Mouse (Mus musculus) limb, embryonic 11.5 days (tissue): Measurements from ENCODE around the gene Arhgef3. TPM values are rescaled to one million over a fixed set of nuclear protein-coding genes. Genes with fewer than 3 reads are reported as not detected.

Experiments
- ATAC-seq: fragments of 200-750 bp; cut with Nextera tagmentation; 2 replicates; pipeline ENCODE4 v1.8.0; 2017; ENCODE audit warnings: low read depth; ENCODE audit not compliant: insufficient number of reproducible peaks, low FRiP score, low TSS enrichment
- DNase-seq: peaks from one replicate; pipeline ENCODE4 v3.0.0-alpha.2; 2015; ENCODE audit warnings: low spot score
- H3K27ac ChIP-seq: fragments of 300-500 bp; sonication (generic); replicated peaks from 2 replicates; pipeline ENCODE4 v1.5.1; 2014; ENCODE audit warnings: low read depth, mild to moderate bottlenecking, low read length
- H3K27me3 ChIP-seq: fragments of 300-500 bp; sonication (generic); 2 replicates; pipeline ENCODE4 v1.6.1; 2014; ENCODE audit warnings: mild to moderate bottlenecking, low read length, mixed read lengths; ENCODE audit not compliant: control insufficient read depth, insufficient read depth
- H3K36me3 ChIP-seq: fragments of 300-500 bp; sonication (generic); 2 replicates; pipeline ENCODE4 v1.6.1; 2014; ENCODE audit warnings: mild to moderate bottlenecking, low read length, moderate library complexity, mixed read lengths; ENCODE audit not compliant: control insufficient read depth, insufficient read depth
- H3K4me1 ChIP-seq: fragments of 300-500 bp; sonication (generic); 2 replicates; pipeline ENCODE4 v1.6.1; 2014; ENCODE audit warnings: low read length, mixed read lengths; ENCODE audit not compliant: control insufficient read depth, insufficient read depth
- H3K4me2 ChIP-seq: fragments of 300-500 bp; sonication (generic); 2 replicates; pipeline ENCODE4 v1.6.1; 2014; ENCODE audit warnings: low read depth, mild to moderate bottlenecking, moderate library complexity; ENCODE audit not compliant: severe bottlenecking
- H3K4me3 ChIP-seq: fragments of 300-500 bp; sonication (generic); 2 replicates; pipeline ENCODE4 v1.5.1; 2014; ENCODE audit warnings: low read depth, low read length
- H3K9ac ChIP-seq: fragments of 300-500 bp; sonication (generic); 2 replicates; pipeline ENCODE4 v1.6.1; 2014; ENCODE audit warnings: mild to moderate bottlenecking, low read length
- H3K9me3 ChIP-seq: fragments of 300-500 bp; sonication (generic); 2 replicates; pipeline ENCODE4 v1.6.1; 2016; ENCODE audit warnings: low read length; ENCODE audit not compliant: control insufficient read depth
- WGBS: fragments of 180-500 bp; shearing (Covaris S2); extraction: QIAGEN DNeasy Blood & Tissue Kit; methylation state at CpG from one replicate; pipeline ENCODE4 v1.1.7; 2014; 5-methylcytosine and 5-hydroxymethylcytosine counted together
- polyA plus RNA-seq: library from polyadenylated mRNA; unstranded; fragments of >200 nt; fragmentation: Nextera tagmentation; extraction: Ambion mirVana; gene quantifications from 2 replicates; pipeline ENCODE4 v1.2.1, GENCODE M21; 2014

Gene Arhgef3
- polyA plus RNA-seq, 1 experiment from 2014 or later = 17.8 TPM

DNA sequence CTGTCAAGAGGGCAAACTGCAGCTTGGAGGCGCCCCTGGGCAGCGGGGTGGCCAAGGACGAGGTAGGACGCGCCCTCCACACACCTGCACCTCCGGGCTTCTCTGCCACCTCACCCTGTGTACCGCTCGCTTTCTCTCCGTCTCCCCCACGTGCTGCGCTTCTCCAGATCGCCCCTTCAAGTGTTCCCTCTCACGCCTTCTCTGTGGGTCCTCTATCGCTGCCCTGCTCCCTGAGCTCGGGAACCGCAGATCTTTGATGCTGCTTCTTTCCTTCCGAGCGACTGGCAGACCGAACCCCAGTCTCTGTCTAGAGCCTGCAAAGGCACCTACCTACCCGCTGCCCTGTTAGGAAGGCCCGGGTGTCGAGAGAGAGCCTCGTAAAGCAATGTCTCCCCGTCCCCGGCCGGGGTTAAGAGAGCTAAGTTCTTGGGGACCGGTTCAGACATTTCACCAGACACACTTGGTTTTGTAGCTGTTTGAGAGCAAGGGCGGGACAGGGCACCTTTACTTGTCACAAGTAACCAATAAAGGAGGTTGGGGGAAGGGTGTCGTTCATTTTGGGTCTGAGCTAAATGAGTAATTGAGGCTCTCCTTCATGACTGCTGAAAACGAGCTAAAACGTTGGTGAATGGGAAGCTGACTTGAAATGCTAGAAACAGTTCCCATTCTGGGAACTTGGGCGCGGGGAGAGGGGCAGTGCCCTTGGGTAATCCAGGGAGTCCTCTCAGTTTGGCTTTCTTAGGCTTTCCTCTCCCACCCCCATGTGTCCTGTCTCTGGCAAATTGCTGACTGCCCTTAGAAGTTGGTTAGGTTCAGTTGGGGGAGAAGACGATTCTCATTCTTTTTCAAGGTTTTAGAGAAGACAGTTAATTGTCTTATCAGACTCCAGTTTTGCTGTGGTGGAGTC, 221.8 kb downstream of the Arhgef3 start:
- H3K27ac ChIP-seq = no peak overlapping the region
- H3K27me3 ChIP-seq = no peaks in the 10 kb centered on the region; the same call in 1 of the 2 replicates
- peak; percentile 52 for DNase-seq

DNA sequence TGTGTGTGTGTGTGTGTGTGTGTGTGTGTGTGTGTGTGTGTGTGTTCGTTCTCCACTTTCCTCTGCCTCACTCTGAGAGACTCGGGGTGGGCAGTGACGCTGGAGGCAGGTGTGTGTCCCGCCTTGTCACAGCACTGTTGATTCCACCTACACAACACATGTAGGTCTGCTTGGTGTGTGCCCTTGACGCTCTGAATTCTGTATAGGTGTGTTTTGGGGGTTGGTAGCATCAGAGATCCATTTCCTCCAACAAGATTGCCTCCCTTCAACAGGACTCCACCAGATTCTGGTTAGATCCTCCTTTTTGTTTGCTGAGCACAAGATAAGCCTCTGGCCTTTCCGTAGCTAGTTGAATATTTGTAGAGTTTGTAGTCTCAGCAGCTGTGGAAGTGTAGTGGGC, 222.5 kb downstream of the Arhgef3 start:
- H3K36me3 ChIP-seq = no peaks in the 10 kb centered on the region
- H3K27ac ChIP-seq = no peak overlapping the region
- WGBS = 69% methylated on average over 6 of the region's 6 CpGs
- DNase-seq (no peak), ATAC-seq (no peak)
- no peak overlapping the region for H3K9ac ChIP-seq
- no peaks in the 10 kb centered on the region for H3K9me3 ChIP-seq
- H3K4me1 ChIP-seq = peaks cover 8% of the 10 kb centered on the region
- H3K4me3 ChIP-seq = peak overlapping the region; percentile 43; the same call in 1 of the 2 replicates
- peak overlapping the region; percentile 93; the same call in 1 of the 2 replicates for H3K4me2 ChIP-seq
- H3K27me3 ChIP-seq = no peaks in the 10 kb centered on the region; the same call in 1 of the 2 replicates

More for the DNA sequence above, 221.8 kb downstream of the Arhgef3 start:
- Histone ChIP-seq H3K9me3 (no peaks in the 10 kb centered on the region), H3K9ac (peak overlapping the region; percentile 53), H3K4me2 (peak overlapping the region; percentile 93), H3K4me3 (peak overlapping the region; percentile 43), H3K4me1 (peaks cover 8% of the 10 kb centered on the region), H3K36me3 (no peaks in the 10 kb centered on the region)
- peak; percentile 48; the same call in 1 of the 2 replicates for ATAC-seq
- WGBS = 2% methylated on average over 34 of the region's 34 CpGs

DNA sequence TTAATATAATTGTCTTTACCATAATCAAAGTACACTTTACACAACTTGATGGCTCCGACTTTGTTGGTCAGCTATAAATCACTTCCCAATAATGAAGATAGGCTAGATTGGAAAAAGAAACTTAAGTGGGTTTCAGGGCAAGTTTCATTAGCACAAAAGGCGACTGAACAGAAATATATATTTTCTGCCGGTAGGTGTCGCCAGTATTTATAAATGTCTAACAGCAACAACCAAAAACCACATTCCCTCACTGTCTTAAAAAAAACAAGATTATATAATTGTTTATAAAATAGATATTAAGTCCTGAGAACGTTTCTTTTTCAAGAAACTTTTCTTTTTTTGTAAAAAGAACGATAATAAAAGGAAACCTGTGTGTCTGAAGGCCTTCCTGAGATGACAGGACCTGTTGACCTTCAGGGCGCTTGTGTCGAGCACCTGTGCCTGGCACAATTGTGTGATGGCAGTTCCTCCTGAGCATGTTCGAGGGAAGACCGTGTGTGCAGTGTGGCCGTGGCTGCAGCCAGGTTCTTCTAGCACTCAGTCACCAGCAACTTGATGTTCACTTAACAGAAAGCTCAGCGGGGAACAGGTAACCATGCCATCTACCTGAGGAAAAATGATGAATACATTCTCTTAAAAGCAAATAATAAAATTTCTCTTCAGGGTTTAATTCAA, 223.5 kb downstream of the Arhgef3 start:
- Histone ChIP-seq H3K27me3 (no peaks in the 10 kb centered on the region; the same call in 1 of the 2 replicates), H3K4me1 (peaks cover 3% of the 10 kb centered on the region; the same call in 1 of the 2 replicates), H3K4me3 (no peak overlapping the region), H3K9me3 (no peaks in the 10 kb centered on the region), H3K4me2 (0 out of 2 replicates have a peak overlapping the region, but pooled peaks have one; percentile 20), H3K27ac (no peak overlapping the region), H3K9ac (no peak overlapping the region), H3K36me3 (no peaks in the 10 kb centered on the region)
- 36% methylated on average over 12 of the region's 12 CpGs for WGBS
- ATAC-seq (no peak), DNase-seq (no peak)

DNA sequence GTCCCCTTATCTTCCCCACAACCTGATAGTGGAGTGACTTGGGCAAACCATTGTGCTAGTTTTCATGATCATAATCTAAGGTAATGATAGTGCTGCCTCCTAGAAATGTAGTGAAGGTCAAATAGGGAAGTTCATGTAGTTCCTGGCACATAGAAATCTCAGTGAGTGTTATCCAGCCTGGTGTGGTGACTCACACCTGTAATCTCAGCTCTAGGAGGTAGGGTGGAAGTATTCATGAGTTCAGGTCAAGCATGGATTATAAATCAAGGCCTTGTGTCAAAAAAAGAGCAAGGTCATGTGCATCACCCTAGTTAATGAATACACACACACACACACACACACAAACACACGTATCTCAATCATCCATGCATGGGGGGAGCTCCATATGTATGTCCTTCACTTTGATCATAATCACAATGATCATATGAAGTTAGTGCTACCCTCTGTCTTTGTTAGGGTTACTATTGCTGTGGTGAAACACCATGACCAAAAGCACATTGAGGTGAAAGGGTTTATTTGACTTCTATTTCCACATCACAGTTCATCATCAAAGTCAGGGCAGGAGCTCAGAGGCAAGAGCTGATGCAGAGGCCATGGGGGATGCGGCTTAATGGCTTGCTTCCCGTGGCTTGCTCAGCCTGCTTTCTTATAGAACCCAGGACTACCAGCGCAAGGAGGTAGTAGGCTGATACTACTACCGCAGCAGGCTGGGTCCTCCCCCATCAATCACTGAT, 226.2 kb downstream of the Arhgef3 start:
- no peaks in the 10 kb centered on the region; the same call in 1 of the 2 replicates for H3K27me3 ChIP-seq
- WGBS = 70% methylated on average over 5 of the region's 5 CpGs
- DNase-seq (no peak), ATAC-seq (no peak)
- H3K4me3 ChIP-seq = no peak overlapping the region
- H3K36me3 ChIP-seq = no peaks in the 10 kb centered on the region
- H3K9ac ChIP-seq = no peak overlapping the region
- no peak overlapping the region for H3K27ac ChIP-seq
- no peak overlapping the region for H3K4me2 ChIP-seq
- H3K9me3 ChIP-seq = no peaks in the 10 kb centered on the region
- H3K4me1 ChIP-seq = 0 out of 2 replicates have a peak, but pooled peaks cover 3% of the 10 kb centered on the region

DNA sequence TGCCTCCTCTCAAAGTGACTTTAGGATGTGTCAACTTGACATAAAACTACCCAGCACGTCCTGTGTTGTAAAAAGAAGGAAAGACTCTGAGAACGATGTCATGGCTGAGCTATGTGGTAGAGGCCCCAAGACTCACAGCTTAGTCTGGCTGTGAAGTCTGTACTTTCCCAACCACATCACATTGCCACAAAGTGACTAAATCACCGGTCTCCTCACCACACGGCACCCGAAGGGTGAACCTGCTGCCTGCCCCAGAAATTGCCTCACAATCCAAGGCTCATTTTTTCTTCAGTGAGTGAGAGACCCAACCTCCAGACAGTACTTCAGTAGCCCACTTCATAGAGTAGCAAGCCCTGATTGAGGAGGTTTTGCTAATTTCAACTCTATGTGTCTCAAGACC, 226.8 kb downstream of the Arhgef3 start:
- DNase-seq (no peak), ATAC-seq (no peak)
- Histone ChIP-seq H3K4me3 (no peak overlapping the region), H3K36me3 (no peaks in the 10 kb centered on the region), H3K27me3 (no peaks in the 10 kb centered on the region; the same call in 1 of the 2 replicates), H3K9me3 (no peaks in the 10 kb centered on the region), H3K4me1 (no peaks in the 10 kb centered on the region), H3K27ac (no peak overlapping the region), H3K4me2 (no peak overlapping the region), H3K9ac (no peak overlapping the region)
- WGBS = 62% methylated on average over 5 of the region's 5 CpGs

DNA sequence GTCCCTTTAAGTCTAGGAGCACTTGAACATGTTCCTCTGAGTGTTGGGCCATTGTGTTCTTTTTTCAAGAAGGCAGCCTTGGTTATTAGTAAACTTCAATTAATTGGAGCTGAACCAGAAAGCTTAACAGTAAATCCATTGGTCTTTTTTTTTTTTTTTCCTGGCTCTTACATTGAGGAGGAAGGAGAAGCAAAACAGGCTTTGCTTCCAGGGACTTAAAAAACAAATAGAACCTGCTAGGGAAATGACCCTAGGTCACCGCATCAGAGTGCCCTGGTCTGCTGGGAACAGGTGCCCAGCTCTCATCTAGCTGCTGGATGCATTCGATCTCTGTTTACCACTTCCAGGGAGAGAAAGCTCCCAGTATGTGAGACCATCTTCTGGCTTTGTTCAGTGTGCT, 227.8 kb downstream of the Arhgef3 start:
- H3K27ac ChIP-seq = no peak overlapping the region
- ATAC-seq (no peak), DNase-seq (no peak)
- no peak overlapping the region for H3K4me2 ChIP-seq
- 79% methylated on average over 2 of the region's 2 CpGs for WGBS
- H3K36me3 ChIP-seq = no peaks in the 10 kb centered on the region
- H3K9me3 ChIP-seq = no peaks in the 10 kb centered on the region
- no peaks in the 10 kb centered on the region for H3K4me1 ChIP-seq
- H3K27me3 ChIP-seq = no peaks in the 10 kb centered on the region
- H3K4me3 ChIP-seq = no peak overlapping the region
- H3K9ac ChIP-seq = no peak overlapping the region

DNA sequence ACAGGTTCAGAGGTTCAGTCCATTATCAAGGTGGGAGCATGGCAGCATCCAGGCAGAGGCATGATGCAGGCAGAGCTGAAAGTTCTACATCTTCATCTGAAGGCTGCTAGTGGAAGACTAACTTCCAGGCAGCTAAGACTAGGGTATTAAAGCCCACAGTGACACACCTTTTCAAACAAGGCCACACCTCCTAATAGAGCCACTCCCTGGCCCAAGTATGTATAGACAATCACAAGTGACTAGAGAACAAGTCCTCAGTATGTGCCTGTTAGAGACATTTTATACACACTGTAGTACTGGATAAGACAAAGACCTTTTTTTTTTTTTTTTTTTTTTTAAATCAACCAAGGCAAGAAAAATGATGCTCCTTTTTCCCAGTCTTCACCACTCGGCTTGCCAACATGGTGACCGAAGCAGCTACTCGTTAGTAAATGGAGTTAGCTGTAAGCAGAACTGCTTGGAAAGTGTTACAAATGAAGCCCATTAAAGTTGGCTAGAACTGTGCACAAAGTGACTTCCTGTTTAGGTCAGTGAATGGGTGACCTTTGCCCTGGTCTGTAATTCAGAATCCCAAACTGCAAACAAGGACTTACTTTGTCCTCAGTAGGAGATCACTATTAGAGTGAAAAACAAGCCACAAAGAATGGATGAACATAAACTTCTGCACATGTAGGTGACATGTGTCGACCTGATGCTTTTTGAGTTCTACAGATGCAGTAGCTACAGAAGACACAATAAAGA, 229.7 kb downstream of the Arhgef3 start:
- no peak for ATAC-seq
- H3K4me1 ChIP-seq = no peaks in the 10 kb centered on the region
- H3K9ac ChIP-seq = no peak overlapping the region
- H3K4me2 ChIP-seq = no peak overlapping the region
- H3K4me3 ChIP-seq = no peak overlapping the region
- no peaks in the 10 kb centered on the region for H3K27me3 ChIP-seq
- H3K36me3 ChIP-seq = no peaks in the 10 kb centered on the region
- 0 out of 2 replicates have a peak overlapping the region, but pooled peaks have one; percentile 31 for H3K27ac ChIP-seq
- 25% methylated on average over 4 of the region's 4 CpGs for WGBS
- H3K9me3 ChIP-seq = no peaks in the 10 kb centered on the region
- DNase-seq = no peak
